Mouse (Mus musculus) embryonic facial prominence, embryonic 15.5 days (tissue): ENCODE results near the gene Olfr235. TPM values are rescaled to one million over a fixed set of nuclear protein-coding genes. Genes with fewer than 3 reads are reported as not detected.
"Not testable (repeated sequence)": the region's sequence is repeated elsewhere in the genome, so short reads cannot be mapped to it uniquely, and the experiment has no call there.

ENCODE experiments used
- ATAC-seq: fragments of 200-750 bp; cut with Nextera tagmentation; 2 replicates; pipeline ENCODE4 v1.8.0; 2017; ENCODE audit warnings: low read depth, moderate TSS enrichment; ENCODE audit not compliant: insufficient number of reproducible peaks, low FRiP score, low TSS enrichment
- H3K27ac ChIP-seq: fragments of 300-500 bp; sonication (generic); replicated peaks from 2 replicates; pipeline ENCODE4 v1.5.1; 2015; ENCODE audit warnings: mild to moderate bottlenecking, inconsistent platforms
- H3K27me3 ChIP-seq: fragments of 300-500 bp; sonication (generic); 2 replicates; pipeline ENCODE4 v1.6.1; 2015; ENCODE audit warnings: inconsistent platforms
- H3K36me3 ChIP-seq: fragments of 300-500 bp; sonication (generic); 2 replicates; pipeline ENCODE4 v1.6.1; 2015; ENCODE audit warnings: mild to moderate bottlenecking, inconsistent platforms
- H3K4me1 ChIP-seq: fragments of 300-500 bp; sonication (generic); 2 replicates; pipeline ENCODE4 v1.6.1; 2015; ENCODE audit warnings: inconsistent platforms
- H3K4me2 ChIP-seq: fragments of 300-500 bp; sonication (generic); replicated peaks from 2 replicates; pipeline ENCODE4 v1.6.1; 2015; ENCODE audit warnings: mild to moderate bottlenecking, inconsistent platforms
- H3K4me3 ChIP-seq: fragments of 300-500 bp; sonication (generic); replicated peaks from 2 replicates; pipeline ENCODE4 v1.5.1; 2015; ENCODE audit warnings: mild to moderate bottlenecking, inconsistent platforms
- H3K9ac ChIP-seq: fragments of 300-500 bp; sonication (generic); 2 replicates; pipeline ENCODE4 v1.6.1; 2015; ENCODE audit warnings: inconsistent platforms
- H3K9me3 ChIP-seq: fragments of 300-500 bp; sonication (generic); replicated peaks from 2 replicates; pipeline ENCODE4 v1.6.1; 2016; ENCODE audit warnings: inconsistent platforms
- WGBS: fragments of 180-500 bp; shearing (Covaris S2); methylation state at CpG from one replicate; pipeline ENCODE4 v1.1.7; 2015; 5-methylcytosine and 5-hydroxymethylcytosine counted together
- polyA plus RNA-seq: library from polyadenylated mRNA; unstranded; fragments of >200 nt; fragmentation: Nextera tagmentation; extraction: Ambion mirVana; gene quantifications from 2 replicates; pipeline ENCODE4 v1.2.1, GENCODE M21; 2015

Olfr235 gene
- 0.28 TPM in 1 of 2 replicates, not detected in the other for polyA plus RNA-seq

- no peaks in the 10 kb centered on the region for H3K36me3 ChIP-seq
- no peaks in the 10 kb centered on the region for H3K27me3 ChIP-seq
- no peaks in the 10 kb centered on the region for H3K4me1 ChIP-seq
- H3K4me2 ChIP-seq = no peak within 1 kb of the TSS
- WGBS = 33% methylated on average over 1 of the region's 1 CpGs
- ATAC-seq = no peak
- H3K4me3 ChIP-seq = no peak within 1 kb of the TSS
- no peaks in the 10 kb centered on the region for H3K9me3 ChIP-seq
- H3K27ac ChIP-seq = no peak within 1 kb of the TSS
- H3K9ac ChIP-seq = no peak within 1 kb of the TSS
These were observed at the start of gene Olfr235 for GRCm38 (mm10) chr19:12260732-12261131. Gene Olfr235 (plus strand): TSS chr19:12261032.

- not testable (repeated sequence) for H3K27me3 ChIP-seq, H3K9ac ChIP-seq, H3K36me3 ChIP-seq, H3K4me1 ChIP-seq, H3K4me2 ChIP-seq, ATAC-seq, H3K27ac ChIP-seq, H3K4me3 ChIP-seq, H3K9me3 ChIP-seq
These were observed 28.3 kb upstream of the Olfr235 start, which contains the start of gene Olfr1432 for GRCm38 (mm10) chr19:12232496-12232895. Gene Olfr1432 (minus strand): TSS chr19:12232596.

DNA sequence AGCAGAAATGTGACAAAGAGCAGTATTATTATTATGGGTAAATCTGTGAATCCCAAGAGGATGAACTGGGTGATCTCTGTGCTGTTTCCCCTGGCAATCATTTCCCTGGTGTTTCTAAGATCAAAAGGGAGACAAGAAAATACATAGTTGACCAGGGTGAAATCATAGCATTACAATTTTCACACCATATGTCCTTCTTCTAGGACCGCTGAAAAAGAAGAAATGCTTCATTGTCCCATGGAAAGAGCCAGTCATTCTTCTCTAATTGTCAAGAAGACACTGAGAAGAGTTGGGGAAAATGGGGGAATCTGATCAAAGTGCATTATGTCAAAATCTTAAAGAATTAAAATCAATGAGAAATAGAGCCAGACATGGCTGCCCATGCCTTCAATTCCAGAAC is 19.3 kb upstream of the Olfr235 start, which contains the start of gene Olfr262:
TSS of gene Olfr262 (minus strand) at position 101 of the 400 bp plus-strand sequence.
- no peak within 1 kb of the TSS for H3K4me3 ChIP-seq
- ATAC-seq = no peak
- no peaks in the 10 kb centered on the region for H3K36me3 ChIP-seq
- H3K9me3 ChIP-seq = no peaks in the 10 kb centered on the region
- no peaks in the 10 kb centered on the region for H3K4me1 ChIP-seq
- H3K9ac ChIP-seq = no peak within 1 kb of the TSS
- 81% methylated on average over 1 of the region's 1 CpGs for WGBS
- no peak within 1 kb of the TSS for H3K27ac ChIP-seq
- H3K4me2 ChIP-seq = no peak within 1 kb of the TSS
- H3K27me3 ChIP-seq = no peaks in the 10 kb centered on the region

DNA sequence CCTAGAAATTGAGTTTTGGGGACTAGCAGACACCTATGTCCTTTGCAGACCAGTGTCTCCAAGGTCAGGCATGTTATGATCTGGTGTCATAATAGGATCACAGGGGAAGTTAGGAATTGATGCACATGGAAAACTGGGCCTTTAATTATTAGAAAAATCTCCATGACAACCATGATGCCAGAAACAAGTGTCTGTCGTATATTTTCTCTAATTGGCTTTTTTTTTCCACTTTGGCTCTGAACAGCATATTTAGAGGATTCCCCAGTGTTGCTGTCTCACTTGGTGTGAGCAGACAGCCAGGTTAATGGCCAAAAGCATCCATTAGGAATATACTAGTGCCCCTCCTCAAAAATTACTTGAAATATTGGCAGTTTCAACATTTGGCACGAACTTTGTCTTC is 18.7 kb downstream of the Olfr235 start, which contains the start of gene Olfr1434:
TSS of gene Olfr1434 (plus strand) at position 301 of the 400 bp plus-strand sequence.
- H3K27ac ChIP-seq = no peak within 1 kb of the TSS
- no peaks in the 10 kb centered on the region for H3K4me1 ChIP-seq
- no peaks in the 10 kb centered on the region for H3K36me3 ChIP-seq
- no peak within 1 kb of the TSS for H3K9ac ChIP-seq
- H3K4me2 ChIP-seq = no peak within 1 kb of the TSS
- H3K27me3 ChIP-seq = no peaks in the 10 kb centered on the region
- no peak for ATAC-seq
- 63% methylated on average over 2 of the region's 2 CpGs for WGBS
- H3K4me3 ChIP-seq = no peak within 1 kb of the TSS
- no peaks in the 10 kb centered on the region for H3K9me3 ChIP-seq

DNA sequence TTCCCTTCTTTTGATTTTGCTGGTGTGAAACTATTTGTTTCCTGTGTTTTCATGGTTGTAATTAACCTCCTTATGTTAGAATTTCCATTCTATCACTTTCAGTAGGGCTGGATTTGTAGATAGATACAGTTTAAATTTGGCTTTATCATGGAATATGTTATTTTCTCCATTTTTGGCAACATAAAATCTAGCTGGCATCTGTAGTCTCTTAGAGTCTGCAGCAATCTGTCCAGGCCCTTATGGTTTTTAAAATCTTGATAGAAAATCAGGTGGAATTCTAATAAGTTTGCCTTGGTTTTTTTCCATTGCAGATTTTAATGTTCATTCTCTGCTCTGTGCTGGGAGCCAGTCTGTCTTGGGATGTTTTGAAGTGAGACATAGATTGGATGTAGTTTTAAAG is 32.1 kb downstream of the Olfr235 start:
- H3K4me2 ChIP-seq = no peak overlapping the region
- H3K27me3 ChIP-seq = no peaks in the 10 kb centered on the region
- no peak overlapping the region for H3K27ac ChIP-seq
- no peak overlapping the region for H3K4me3 ChIP-seq
- H3K4me1 ChIP-seq = no peaks in the 10 kb centered on the region
- H3K9me3 ChIP-seq = no peaks in the 10 kb centered on the region
- H3K36me3 ChIP-seq = no peaks in the 10 kb centered on the region
- no peak overlapping the region for H3K9ac ChIP-seq
- ATAC-seq = no peak

DNA sequence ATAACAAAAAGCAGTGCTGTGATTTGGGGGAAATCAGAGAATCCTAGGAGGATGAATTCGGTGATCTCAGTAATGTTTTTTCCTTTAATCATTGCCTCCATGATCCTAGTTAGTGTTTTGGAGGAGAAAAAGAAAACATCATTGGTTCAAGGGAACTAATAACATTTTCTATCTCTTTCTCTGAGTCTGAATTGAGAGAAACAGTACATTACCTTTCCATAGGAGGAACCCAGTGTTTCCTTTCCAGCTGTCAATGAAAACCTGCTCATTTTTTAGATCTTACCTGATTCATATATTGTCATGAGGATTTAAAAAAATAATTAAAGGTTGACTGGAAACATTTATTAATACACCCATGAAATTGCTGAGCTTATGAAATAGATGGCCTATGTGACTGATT is 38.2 kb downstream of the Olfr235 start, which contains the start of gene Olfr1436:
TSS of gene Olfr1436 (minus strand) at position 101 of the 400 bp plus-strand sequence.
- not testable (repeated sequence) for H3K4me3 ChIP-seq, H3K36me3 ChIP-seq, H3K27me3 ChIP-seq, H3K27ac ChIP-seq, H3K4me2 ChIP-seq, H3K4me1 ChIP-seq, ATAC-seq, H3K9me3 ChIP-seq, H3K9ac ChIP-seq
- 83% methylated on average over 1 of the region's 1 CpGs for WGBS

Other genes starting within 250 kb of the Olfr235 start
- 0.04 TPM in 1 of 2 replicates, not detected in the other for gene Olfr1423, start 219.7 kb upstream of the Olfr235 start, polyA plus RNA-seq
- not detected in 2 replicates for gene Olfr1424, start 198.3 kb upstream of the Olfr235 start, polyA plus RNA-seq
- gene Olfr1425, start 183.3 kb upstream of the Olfr235 start, polyA plus RNA-seq = not detected in 2 replicates
- not detected in 2 replicates for gene Olfr1426, start 169.0 kb upstream of the Olfr235 start, polyA plus RNA-seq
- gene Olfr1427, start 157.7 kb upstream of the Olfr235 start, polyA plus RNA-seq = 0.09 TPM in 1 of 2 replicates, not detected in the other
- gene Olfr1428, start 145.1 kb upstream of the Olfr235 start, polyA plus RNA-seq = not detected in 2 replicates
- not detected in 2 replicates for gene Olfr76, start 137.8 kb upstream of the Olfr235 start, polyA plus RNA-seq
- 0.12 and 0.13 TPM in 2 replicates for gene Olfr1555-ps1, start 90.9 kb upstream of the Olfr235 start, polyA plus RNA-seq
- gene Olfr1431, start 60.4 kb upstream of the Olfr235 start, polyA plus RNA-seq = not detected in 2 replicates
- not detected in 2 replicates for gene Olfr1432, start 28.4 kb upstream of the Olfr235 start, polyA plus RNA-seq
- not detected in 2 replicates for gene Olfr262, start 19.4 kb upstream of the Olfr235 start, polyA plus RNA-seq
- gene Olfr1434, start 18.8 kb downstream of the Olfr235 start, polyA plus RNA-seq = 0.27 TPM in 1 of 2 replicates, not detected in the other
- not detected in 2 replicates for gene Olfr1436, start 38.1 kb downstream of the Olfr235 start, polyA plus RNA-seq
- 0.04 and 0.23 TPM in 2 replicates for gene Olfr1437, start 64.1 kb downstream of the Olfr235 start, polyA plus RNA-seq
- not detected in 2 replicates for gene Olfr1438-ps1, start 74.9 kb downstream of the Olfr235 start, polyA plus RNA-seq
- gene Olfr1440, start 126.2 kb downstream of the Olfr235 start, polyA plus RNA-seq = 0.07 TPM in 1 of 2 replicates, not detected in the other
- 0.12 TPM in 1 of 2 replicates, not detected in the other for gene Olfr1441, start 156.4 kb downstream of the Olfr235 start, polyA plus RNA-seq
- not detected in 2 replicates for gene Pfpl, start 166.9 kb downstream of the Olfr235 start, polyA plus RNA-seq
- 0.68 and 0.87 TPM in 2 replicates for gene Mpeg1, start 199.7 kb downstream of the Olfr235 start, polyA plus RNA-seq
- 10.1 and 13.1 TPM in 2 replicates for gene Dtx4, start 240.4 kb downstream of the Olfr235 start, polyA plus RNA-seq